Mouse (Mus musculus) liver, adult 2 months (tissue): ENCODE measurements around the gene Fermt2. TPM values are rescaled to one million over a fixed set of nuclear protein-coding genes. Genes with fewer than 3 reads are reported as not detected.

Source experiments
- DNase-seq: peaks from one replicate; pipeline ENCODE4 v3.0.0-alpha.2; 2011; ENCODE audit warnings: low read depth, low spot score; ENCODE audit errors: extremely low read depth
- H3K27ac ChIP-seq: fragments of 200-500 bp; replicated peaks from 2 replicates; pipeline ENCODE4 v1.5.1; 2012; ENCODE audit warnings: low read depth, mild to moderate bottlenecking, control low read depth, inconsistent platforms, low read length; ENCODE audit not compliant: insufficient read depth
- H3K27me3 ChIP-seq: fragments of 200-500 bp; 2 replicates; pipeline ENCODE4 v1.6.1; 2012; ENCODE audit warnings: mild to moderate bottlenecking, moderate library complexity, low read length, inconsistent platforms; ENCODE audit not compliant: control insufficient read depth, insufficient read depth
- H3K36me3 ChIP-seq: fragments of 200-500 bp; 2 replicates; pipeline ENCODE4 v1.6.1; 2012; ENCODE audit warnings: low read length, inconsistent platforms; ENCODE audit not compliant: control insufficient read depth, insufficient read depth
- H3K4me1 ChIP-seq: fragments of 200-500 bp; 2 replicates; pipeline ENCODE4 v1.6.1; 2011; ENCODE audit warnings: low read length; ENCODE audit not compliant: control insufficient read depth, insufficient read depth
- H3K4me3 ChIP-seq: fragments of 200-500 bp; 2 replicates; pipeline ENCODE4 v1.5.1; 2011; ENCODE audit warnings: low read depth, mild to moderate bottlenecking, control low read depth, low read length, moderate library complexity; ENCODE audit not compliant: insufficient read depth
- H3K79me2 ChIP-seq: fragments of 200-500 bp; 2 replicates; pipeline ENCODE4 v1.6.1; 2012; ENCODE audit warnings: inconsistent platforms, mild to moderate bottlenecking, low read length, moderate library complexity; ENCODE audit not compliant: control insufficient read depth, insufficient read depth
- H3K9ac ChIP-seq: fragments of 200-500 bp; 2 replicates; pipeline ENCODE4 v1.6.1; 2012; ENCODE audit warnings: low read depth, mild to moderate bottlenecking, control low read depth, inconsistent platforms, low read length
- CTCF ChIP-seq: fragments of 200-500 bp; IDR thresholded peaks from 2 replicates; pipeline ENCODE4 v1.5.1; 2011; ENCODE audit warnings: low read depth, low read length, control low read depth
- POLR2A ChIP-seq: fragments of 200-500 bp; IDR thresholded peaks from 2 replicates; pipeline ENCODE4 v1.6.1; 2011; ENCODE audit warnings: low read length, control low read depth; ENCODE audit not compliant: insufficient read depth; ENCODE audit errors: extremely low read depth
- WGBS: fragments of 180-500 bp; shearing (Covaris S2); methylation state at CpG from one replicate; pipeline ENCODE4 v1.1.7; 2018; 5-methylcytosine and 5-hydroxymethylcytosine counted together
- polyA plus RNA-seq: library from polyadenylated mRNA; depleted of rRNA; stranded (reverse); fragments of >200 nt; gene quantifications from 2 replicates; pipeline ENCODE4 v1.2.3, GENCODE M21; 2012
- total RNA-seq: library from RNA; depleted of rRNA; stranded (reverse); fragments of >200 nt; gene quantifications from 2 replicates; pipeline ENCODE4 v1.2.3, GENCODE M21; 2014

Gene Fermt2
- total and polyA plus RNA-seq, 2 experiments, result 49.7 to 104 TPM

- peaks cover 61% of the 10 kb centered on the region for H3K36me3 ChIP-seq
- WGBS, result 94% methylated on average over 10 of the region's 10 CpGs
- no peak overlapping the region for H3K27ac ChIP-seq
- no peak overlapping the region for H3K9ac ChIP-seq
- H3K4me1 ChIP-seq, result peaks cover 7% of the 10 kb centered on the region; the same call in 1 of the 2 replicates
- no peak for DNase-seq
- no peak for TF ChIP-seq CTCF
- TF ChIP-seq POLR2A, result no peak
- H3K4me3 ChIP-seq, result no peak overlapping the region
- H3K27me3 ChIP-seq, result no peaks in the 10 kb centered on the region
- H3K79me2 ChIP-seq, result no peaks in the 10 kb centered on the region; the same call in 1 of the 2 replicates
Observed at GRCm38 (mm10) chr14:45460491-45460890, 69.4 kb downstream of the Fermt2 start.

GRCm38 (mm10) chr14:45459877-45460276 is 70.0 kb downstream of the Fermt2 start:
- TF ChIP-seq CTCF (no peak), POLR2A (no peak)
- Histone ChIP-seq H3K27me3 (no peaks in the 10 kb centered on the region), H3K4me1 (peaks cover 7% of the 10 kb centered on the region; the same call in 1 of the 2 replicates), H3K36me3 (peaks cover 56% of the 10 kb centered on the region), H3K79me2 (no peaks in the 10 kb centered on the region; the same call in 1 of the 2 replicates), H3K4me3 (no peak overlapping the region), H3K27ac (no peak overlapping the region), H3K9ac (no peak overlapping the region)
- WGBS, result 93% methylated on average over 14 of the region's 14 CpGs
- DNase-seq, result no peak

GRCm38 (mm10) chr14:45457003-45457402 is 72.9 kb downstream of the Fermt2 start:
- 74% methylated on average over 9 of the region's 9 CpGs for WGBS
- H3K27ac ChIP-seq, result peak overlapping the region; percentile 53; the same call in 1 of the 2 replicates

GRCm38 (mm10) chr14:45456502-45456846 is 73.4 kb downstream of the Fermt2 start:
- no peak overlapping the region for H3K4me3 ChIP-seq
- TF ChIP-seq CTCF (no peak), POLR2A (no peak)
- no peak overlapping the region for H3K27ac ChIP-seq
- H3K9ac ChIP-seq, result no peak overlapping the region
- peaks cover 26% of the 10 kb centered on the region for H3K36me3 ChIP-seq
- H3K27me3 ChIP-seq, result no peaks in the 10 kb centered on the region
- DNase-seq, result peak; percentile 58
- peaks cover 7% of the 10 kb centered on the region for H3K4me1 ChIP-seq
- no peaks in the 10 kb centered on the region; the same call in 1 of the 2 replicates for H3K79me2 ChIP-seq
- WGBS, result 0% methylated on average over 1 of the region's 1 CpGs

More at GRCm38 (mm10) chr14:45457003-45457402, 72.9 kb downstream of the Fermt2 start:
- DNase-seq, result peak; percentile 47
- no peaks in the 10 kb centered on the region; the same call in 1 of the 2 replicates for H3K79me2 ChIP-seq
- TF ChIP-seq POLR2A (no peak), CTCF (no peak)
- no peak overlapping the region for H3K4me3 ChIP-seq
- H3K4me1 ChIP-seq, result peaks cover 7% of the 10 kb centered on the region
- no peaks in the 10 kb centered on the region for H3K27me3 ChIP-seq
- no peak overlapping the region for H3K9ac ChIP-seq
- H3K36me3 ChIP-seq, result peaks cover 32% of the 10 kb centered on the region

- Histone ChIP-seq H3K27me3 (no peaks in the 10 kb centered on the region), H3K79me2 (no peaks in the 10 kb centered on the region; the same call in 1 of the 2 replicates), H3K27ac (peak overlapping the region; percentile 67), H3K4me3 (no peak overlapping the region), H3K36me3 (peaks cover 21% of the 10 kb centered on the region), H3K4me1 (peaks cover 7% of the 10 kb centered on the region), H3K9ac (no peak overlapping the region)
- WGBS, result 41% methylated on average over 12 of the region's 12 CpGs
- peak; percentile 33 for DNase-seq
- no peak for TF ChIP-seq POLR2A
- TF ChIP-seq CTCF, result no peak
Observed at GRCm38 (mm10) chr14:45455651-45456501, 74.0 kb downstream of the Fermt2 start.

- Histone ChIP-seq H3K27me3 (no peaks in the 10 kb centered on the region), H3K9ac (no peak overlapping the region), H3K79me2 (no peaks in the 10 kb centered on the region), H3K36me3 (peaks cover 8% of the 10 kb centered on the region; the same call in 1 of the 2 replicates), H3K4me1 (peaks cover 7% of the 10 kb centered on the region), H3K4me3 (no peak overlapping the region), H3K27ac (peak overlapping the region; percentile 46)
- 79% methylated on average over 5 of the region's 5 CpGs for WGBS
- TF ChIP-seq POLR2A, result no peak
- no peak for TF ChIP-seq CTCF
- DNase-seq, result no peak
Observed at GRCm38 (mm10) chr14:45453538-45454233, 76.2 kb downstream of the Fermt2 start.
